Mouse (Mus musculus) bone marrow macrophage, adult 2 months (primary cell): ENCODE measurements around the gene Ggnbp2. TPM values are rescaled to one million over a fixed set of nuclear protein-coding genes. Genes with fewer than 3 reads are reported as not detected.

ENCODE experiments used
- H3K27ac ChIP-seq: 2 replicates; pipeline ENCODE4 v1.5.1; 2012; ENCODE audit warnings: low read depth, low read length; ENCODE audit not compliant: insufficient read depth
- H3K4me1 ChIP-seq: 2 replicates; pipeline ENCODE4 v1.6.1; 2012; ENCODE audit warnings: low read length; ENCODE audit not compliant: control insufficient read depth, insufficient read depth
- H3K4me3 ChIP-seq: 2 replicates; pipeline ENCODE4 v1.5.1; 2012; ENCODE audit warnings: mild to moderate bottlenecking, low read length, moderate library complexity; ENCODE audit not compliant: insufficient read depth
- CTCF ChIP-seq: IDR thresholded peaks from 2 replicates; pipeline ENCODE4 v1.5.1; 2012; ENCODE audit warnings: low read depth, mild to moderate bottlenecking, low read length, moderate library complexity
- POLR2A ChIP-seq: IDR thresholded peaks from 2 replicates; pipeline ENCODE4 v1.6.1; 2012; ENCODE audit warnings: mild to moderate bottlenecking, low read depth, low read length, borderline replicate concordance
- polyA plus RNA-seq: library from polyadenylated mRNA; stranded (reverse); fragments of >200 nt; gene quantifications from 2 replicates; pipeline ENCODE4 v1.2.4, GENCODE M21; 2012; ENCODE audit not compliant: missing spikeins, insufficient read depth, insufficient read length

Gene Ggnbp2
- polyA plus RNA-seq, 1 experiment, result 88.5 TPM

DNA sequence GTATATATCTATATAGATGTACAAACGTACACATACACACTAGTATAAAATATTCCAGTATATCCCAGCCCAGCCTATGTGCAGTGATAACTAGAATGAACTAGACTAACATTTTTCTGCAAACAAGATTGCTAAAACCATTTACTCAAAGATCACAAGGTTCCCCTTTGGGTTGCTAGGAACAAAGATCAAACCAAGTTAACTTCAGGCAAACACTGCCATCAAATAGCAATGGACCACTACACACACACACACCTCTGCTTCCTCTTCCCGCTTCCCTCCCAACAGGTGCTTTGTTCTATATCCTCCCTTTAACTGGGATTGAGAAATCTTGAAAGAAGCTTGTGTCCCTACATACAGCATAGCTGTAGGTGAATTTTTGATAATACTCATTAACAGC, 3.0 kb downstream of the Ggnbp2 start:
- Histone ChIP-seq H3K4me1 (peaks cover 13% of the 10 kb centered on the region), H3K4me3 (no peak overlapping the region), H3K27ac (no peak overlapping the region)
- TF ChIP-seq POLR2A (no peak), CTCF (no peak)

DNA sequence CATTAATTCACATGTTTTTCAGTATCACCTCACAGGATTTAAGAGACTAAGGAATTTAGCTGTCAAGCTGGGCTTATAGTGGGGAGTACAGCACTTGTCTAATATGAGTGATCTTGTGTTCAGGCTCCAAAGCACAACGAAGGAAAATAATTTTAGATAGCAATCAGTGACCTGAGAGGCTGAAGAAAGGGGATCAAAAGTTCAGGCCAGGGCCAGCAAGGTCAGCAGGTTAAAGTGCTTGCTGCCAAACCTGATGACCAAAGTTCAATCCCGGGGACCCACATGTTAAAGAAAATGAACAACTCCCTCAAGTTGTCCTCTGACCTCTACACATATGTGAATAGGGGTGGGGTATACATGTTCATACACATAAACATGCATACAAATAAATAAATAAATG, 5.3 kb downstream of the Ggnbp2 start:
- Histone ChIP-seq H3K27ac (no peak overlapping the region), H3K4me3 (no peak overlapping the region), H3K4me1 (peaks cover 13% of the 10 kb centered on the region)
- TF ChIP-seq POLR2A (no peak), CTCF (no peak)

DNA sequence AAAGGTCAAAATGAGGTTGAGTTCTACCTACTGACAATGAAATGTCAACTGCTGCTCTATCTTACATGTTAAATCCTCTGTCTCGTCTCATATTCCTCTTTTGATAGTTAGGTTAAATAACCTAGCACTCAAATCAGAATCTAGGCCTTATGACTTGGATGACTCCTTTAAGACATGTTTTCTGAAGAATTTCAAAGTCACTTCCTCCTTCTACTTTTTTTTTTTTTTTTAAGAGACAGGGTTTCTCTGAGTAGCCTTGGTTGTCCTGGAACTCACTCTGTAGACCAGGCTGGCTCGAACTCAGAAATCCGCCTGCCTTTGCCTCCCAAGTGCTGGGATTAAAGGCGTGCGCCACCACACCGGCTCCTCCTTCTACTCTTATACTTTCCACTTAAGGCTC, 15.3 kb downstream of the Ggnbp2 start:
- no peak for TF ChIP-seq CTCF
- no peak for TF ChIP-seq POLR2A
- H3K27ac ChIP-seq, result peak overlapping the region; percentile 19; the same call in 1 of the 2 replicates
- peaks cover 7% of the 10 kb centered on the region for H3K4me1 ChIP-seq
- H3K4me3 ChIP-seq, result no peak overlapping the region

DNA sequence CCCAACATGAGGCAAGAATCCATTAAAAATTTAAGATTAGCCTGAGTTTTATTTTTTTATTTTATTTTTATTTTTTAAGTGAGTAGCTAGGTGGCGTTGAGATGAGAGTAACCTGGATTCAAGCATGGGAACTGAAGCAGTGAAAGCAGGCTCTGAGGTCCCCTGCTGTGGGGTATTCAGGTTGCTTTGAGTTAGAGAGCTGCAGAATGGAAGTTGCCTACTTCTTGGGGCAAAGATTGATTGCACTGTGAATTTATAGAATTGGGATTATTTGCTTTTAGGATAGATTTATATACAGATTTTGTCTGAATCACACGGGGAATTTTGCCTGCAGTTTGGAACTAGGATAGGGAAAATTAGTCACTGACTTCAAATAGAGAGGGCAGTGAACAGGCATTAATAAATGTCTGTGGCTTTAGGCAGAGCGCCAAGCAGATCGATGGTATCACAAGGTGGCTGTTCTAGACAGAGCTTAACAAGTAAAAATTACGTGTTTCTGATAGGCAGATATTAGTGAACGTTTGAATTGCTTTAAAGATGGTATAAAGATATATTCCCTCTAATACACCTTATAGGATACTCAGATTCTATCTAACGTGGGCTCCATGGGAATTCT, 23.0 kb downstream of the Ggnbp2 start:
- H3K4me1 ChIP-seq, result no peaks in the 10 kb centered on the region
- H3K4me3 ChIP-seq, result no peak overlapping the region
- H3K27ac ChIP-seq, result no peak overlapping the region
- TF ChIP-seq POLR2A (no peak), CTCF (no peak)

DNA sequence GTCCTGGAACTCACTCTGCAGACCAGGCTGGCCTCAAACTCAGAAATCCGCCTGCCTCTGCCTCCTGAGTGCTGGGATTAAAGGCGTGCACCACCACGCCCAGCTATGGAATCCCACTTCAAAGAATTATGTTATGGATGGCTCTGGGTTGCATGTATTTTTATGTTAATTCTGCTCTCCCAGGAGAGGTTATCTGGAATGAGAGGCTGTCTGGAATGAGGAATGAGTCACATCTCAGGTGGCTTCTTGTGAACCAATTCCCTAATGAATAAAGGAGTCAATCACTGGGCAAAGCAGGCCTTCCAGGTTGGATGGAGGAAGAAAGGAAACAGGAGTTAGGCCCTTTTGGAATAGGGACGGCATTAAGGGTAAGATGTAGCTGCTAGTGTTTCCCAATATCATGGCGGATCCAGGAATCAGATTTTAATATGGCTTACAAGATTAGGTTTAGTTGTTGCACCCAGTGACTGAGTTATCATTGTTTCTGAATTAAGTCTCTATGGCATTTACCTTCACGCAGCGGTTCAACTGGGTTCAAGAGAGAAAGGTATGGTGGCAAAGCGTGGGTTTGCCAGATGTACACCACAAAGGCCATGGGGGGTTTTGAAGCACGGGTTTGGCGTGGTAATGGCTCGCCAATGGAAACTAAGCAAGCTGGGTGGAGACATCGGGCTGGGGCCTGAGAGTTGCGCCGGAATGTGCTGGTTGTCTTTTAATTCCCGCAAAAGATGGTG, 23.7 kb downstream of the Ggnbp2 start:
- Histone ChIP-seq H3K4me3 (no peak overlapping the region), H3K4me1 (no peaks in the 10 kb centered on the region), H3K27ac (no peak overlapping the region)
- TF ChIP-seq POLR2A, result no peak
- TF ChIP-seq CTCF, result no peak

DNA sequence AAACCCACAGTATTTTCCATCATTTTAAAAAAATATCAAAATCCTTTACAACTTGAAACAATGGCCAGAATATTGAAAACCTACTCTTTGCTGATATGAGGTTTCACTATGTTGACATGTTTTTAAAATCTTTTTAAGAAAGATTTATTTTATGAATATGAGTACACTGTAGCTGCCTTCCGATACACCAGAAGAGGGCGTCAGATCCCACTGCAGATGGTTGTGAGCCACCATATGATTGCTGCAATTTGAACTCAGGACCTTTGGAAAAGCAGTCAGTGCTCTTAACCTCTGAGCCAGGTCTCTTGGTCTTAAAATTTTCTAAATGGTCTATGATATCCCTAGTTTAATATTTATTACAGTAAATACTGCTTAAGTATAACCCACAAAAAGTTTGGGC, 31.3 kb downstream of the Ggnbp2 start:
- Histone ChIP-seq H3K27ac (no peak overlapping the region), H3K4me3 (no peak overlapping the region), H3K4me1 (no peaks in the 10 kb centered on the region)
- TF ChIP-seq POLR2A, result no peak
- no peak for TF ChIP-seq CTCF

DNA sequence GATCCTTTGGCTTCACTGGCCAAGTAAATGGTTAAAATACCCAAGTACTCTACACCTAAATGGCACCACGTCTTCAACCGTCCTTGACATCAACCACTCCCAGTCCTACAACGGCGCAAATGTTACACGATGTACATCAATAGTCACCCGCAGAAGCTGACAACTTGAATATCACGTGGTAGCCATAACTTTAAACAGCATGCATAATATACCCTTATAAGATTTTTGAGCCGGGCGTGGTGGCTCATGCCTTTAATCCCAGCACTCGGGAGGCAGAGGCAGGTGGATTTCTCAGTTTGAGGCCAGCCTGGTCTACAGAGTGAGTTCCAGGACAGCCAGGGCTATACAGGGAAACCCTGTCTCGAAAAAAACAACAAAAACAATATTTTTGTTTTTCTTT, 41.1 kb downstream of the Ggnbp2 start:
- Histone ChIP-seq H3K4me3 (peak overlapping the region; percentile 55), H3K27ac (peak overlapping the region; percentile 78), H3K4me1 (peaks cover 12% of the 10 kb centered on the region)

DNA sequence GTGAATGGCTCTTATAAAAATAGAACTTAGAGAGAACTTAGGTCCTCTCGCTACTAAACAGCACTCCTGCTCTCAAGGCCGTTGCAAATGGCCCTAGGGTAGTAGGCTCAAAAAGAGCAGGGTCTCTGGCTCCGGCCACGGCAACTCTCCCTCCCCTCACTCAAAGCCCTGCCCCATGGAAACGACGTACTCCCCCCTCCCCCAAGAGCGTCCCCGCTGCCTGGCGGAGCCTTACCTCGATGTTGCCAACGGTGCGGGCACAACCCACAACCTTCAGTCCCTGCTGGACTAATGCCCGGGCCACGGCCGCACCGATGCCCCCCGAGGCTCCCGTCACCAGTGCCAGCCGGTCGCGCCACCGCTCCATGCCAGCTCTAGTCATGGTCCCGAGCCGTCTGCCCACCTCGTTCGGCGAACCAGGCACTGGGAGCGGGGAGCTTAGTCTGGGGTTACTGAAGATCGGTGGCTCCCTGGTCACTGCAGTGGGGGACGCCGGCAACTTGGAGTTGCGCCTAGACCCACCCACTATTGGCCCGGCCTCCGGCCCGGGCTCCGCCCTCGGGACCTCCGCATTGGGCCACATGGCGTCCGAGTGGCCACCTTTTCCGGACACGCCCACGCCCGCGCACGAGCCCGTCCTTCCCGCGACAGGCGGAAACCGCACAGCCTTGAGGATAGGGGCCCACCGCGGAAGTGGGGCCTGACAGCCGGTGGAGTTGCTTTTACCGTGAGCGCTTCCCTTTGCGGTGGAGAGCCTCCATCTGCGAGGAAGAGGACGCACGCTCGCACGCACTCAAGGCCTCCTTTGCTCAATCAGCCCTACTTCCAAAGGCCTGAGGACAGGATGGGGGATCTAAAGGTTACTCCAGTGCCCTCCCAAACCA, 41.9 kb downstream of the Ggnbp2 start, which contains the start of gene Dhrs11:
Gene Dhrs11 (minus strand): TSS at position 479 of the 884 bp plus-strand sequence.
- Histone ChIP-seq H3K27ac (peak within 1 kb of the TSS; percentile 78), H3K4me3 (peak within 1 kb of the TSS; percentile 82), H3K4me1 (peaks cover 12% of the 10 kb centered on the region)
- TF ChIP-seq POLR2A (no peak), CTCF (no peak)

DNA sequence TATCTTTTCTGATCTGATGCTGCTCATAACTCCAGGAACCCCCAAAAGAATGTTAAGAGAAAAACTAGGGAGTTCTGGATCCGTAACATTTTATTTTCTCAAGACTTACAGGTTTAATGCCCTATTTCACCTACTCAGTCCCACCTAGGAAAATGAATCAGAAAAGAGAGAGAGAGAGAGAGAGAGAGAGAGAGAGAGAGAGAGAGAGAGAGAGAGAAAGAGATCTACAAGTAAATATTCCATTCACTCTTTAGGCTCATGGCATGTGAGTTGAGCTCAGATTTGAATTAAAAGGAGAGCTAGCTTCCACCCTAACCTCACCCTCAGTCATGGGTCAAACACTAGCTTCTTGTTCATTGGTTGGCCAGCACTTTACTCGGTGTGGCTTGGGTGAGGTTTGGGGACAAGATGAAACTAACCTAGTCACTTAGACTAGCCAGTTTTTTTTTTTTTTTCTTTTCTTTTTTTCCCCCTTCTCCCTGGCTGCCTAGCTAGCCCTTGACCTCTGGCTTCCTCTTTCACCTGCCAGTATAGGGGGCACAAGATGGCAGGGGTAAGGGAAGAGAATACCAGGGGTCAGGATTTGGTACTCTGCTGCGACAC, 42.6 kb downstream of the Ggnbp2 start:
- peak overlapping the region; percentile 82 for H3K4me3 ChIP-seq
- TF ChIP-seq CTCF, result no peak
- TF ChIP-seq POLR2A, result no peak
- H3K4me1 ChIP-seq, result peaks cover 12% of the 10 kb centered on the region
- H3K27ac ChIP-seq, result peak overlapping the region; percentile 56

DNA sequence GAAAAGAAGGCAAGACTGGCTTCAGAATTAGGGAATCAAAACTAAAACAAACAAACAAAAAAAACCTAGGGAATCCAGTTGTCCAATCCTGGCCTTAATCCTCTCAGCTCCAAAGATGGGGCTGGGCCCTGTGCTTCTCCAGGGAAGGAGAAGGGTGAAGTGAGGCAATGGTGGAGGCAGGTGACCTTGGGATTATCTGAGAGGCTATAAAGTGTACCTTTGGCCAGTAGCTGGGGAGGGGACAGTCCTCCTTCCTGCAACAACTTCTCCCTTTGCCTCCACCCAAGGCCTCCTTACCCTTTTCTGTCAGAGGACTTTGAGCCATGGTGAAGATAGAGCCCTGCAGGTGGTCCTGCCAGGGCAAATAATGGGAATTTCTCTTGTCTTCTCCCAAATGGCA, 43.1 kb downstream of the Ggnbp2 start:
- no peak overlapping the region for H3K4me3 ChIP-seq
- H3K27ac ChIP-seq, result no peak overlapping the region
- TF ChIP-seq POLR2A, result no peak
- TF ChIP-seq CTCF, result no peak
- peaks cover 12% of the 10 kb centered on the region for H3K4me1 ChIP-seq
